Mouse (Mus musculus) heart, adult 2 months (tissue): Measurements from ENCODE around the gene Pmepa1. TPM values are rescaled to one million over a fixed set of nuclear protein-coding genes. Genes with fewer than 3 reads are reported as not detected.

Experiments used
- DNase-seq, 2 experiments: peaks; one replicate each; pipeline ENCODE4 v3.0.0; 2021
- H3K27ac ChIP-seq: fragments of 200-600 bp; 2 replicates; pipeline ENCODE4 v1.8.1; 2022
- H3K27me3 ChIP-seq: fragments of 200-500 bp; 2 replicates; pipeline ENCODE4 v1.6.1; 2012; ENCODE audit warnings: mild to moderate bottlenecking, low read length, inconsistent platforms, mixed read lengths; ENCODE audit not compliant: control insufficient read depth, insufficient read depth
- H3K36me3 ChIP-seq: fragments of 200-500 bp; 2 replicates; pipeline ENCODE4 v1.6.1; 2012; ENCODE audit warnings: low read length, inconsistent platforms; ENCODE audit not compliant: control insufficient read depth, insufficient read depth
- H3K4me1 ChIP-seq: fragments of 200-500 bp; 2 replicates; pipeline ENCODE4 v1.6.1; 2011; ENCODE audit warnings: low read length; ENCODE audit not compliant: control insufficient read depth, insufficient read depth
- H3K4me3 ChIP-seq: fragments of 200-600 bp; 2 replicates; pipeline ENCODE4 v1.8.1; 2022
- H3K79me2 ChIP-seq: fragments of 200-500 bp; replicated peaks from 2 replicates; pipeline ENCODE4 v1.6.1; 2012; ENCODE audit warnings: mild to moderate bottlenecking, inconsistent platforms, low read length, moderate library complexity, mixed read lengths; ENCODE audit not compliant: control insufficient read depth, insufficient read depth
- H3K9ac ChIP-seq: fragments of 200-500 bp; 2 replicates; pipeline ENCODE4 v1.6.1; 2012; ENCODE audit warnings: low read depth, mild to moderate bottlenecking, control low read depth, inconsistent platforms, low read length, mixed read lengths
- CTCF ChIP-seq: fragments of 200-600 bp; IDR thresholded peaks from 2 replicates; pipeline ENCODE4 v1.8.1; 2022; ENCODE audit warnings: antibody characterized with exemption, mild to moderate bottlenecking, moderate library complexity
- EP300 ChIP-seq: fragments of 200-500 bp; IDR thresholded peaks from 2 replicates; pipeline ENCODE4 v1.6.1; 2011; ENCODE audit warnings: low read depth, low read length, control low read depth; ENCODE audit not compliant: insufficient read depth
- POLR2A ChIP-seq: fragments of 200-500 bp; IDR thresholded peaks from 2 replicates; pipeline ENCODE4 v1.6.1; 2011; ENCODE audit warnings: mild to moderate bottlenecking, low read depth, low read length, control low read depth; ENCODE audit not compliant: insufficient read depth
- WGBS: fragments of 180-500 bp; shearing (Covaris S2); methylation state at CpG from one replicate; pipeline ENCODE4 v1.1.7; 2018; 5-methylcytosine and 5-hydroxymethylcytosine counted together
- intact Hi-C: fragments of 180-260 bp; cut with DNase I; formaldehyde crosslinking; loops from one replicate; pipeline ENCODE4 v1.15.1; 2025
- polyA plus RNA-seq: library from polyadenylated mRNA; depleted of rRNA; stranded (reverse); fragments of >200 nt; gene quantifications from 2 replicates; pipeline ENCODE4 v1.2.3, GENCODE M21; 2012
- total RNA-seq, 2 experiments: library from RNA; stranded (reverse); gene quantifications; 2 replicates each; pipeline ENCODE4 v1.2.3; 2021

The Pmepa1 gene
- total and polyA plus RNA-seq, 3 experiments: 28.4 to 41.7 (median 31.4) TPM

DNA sequence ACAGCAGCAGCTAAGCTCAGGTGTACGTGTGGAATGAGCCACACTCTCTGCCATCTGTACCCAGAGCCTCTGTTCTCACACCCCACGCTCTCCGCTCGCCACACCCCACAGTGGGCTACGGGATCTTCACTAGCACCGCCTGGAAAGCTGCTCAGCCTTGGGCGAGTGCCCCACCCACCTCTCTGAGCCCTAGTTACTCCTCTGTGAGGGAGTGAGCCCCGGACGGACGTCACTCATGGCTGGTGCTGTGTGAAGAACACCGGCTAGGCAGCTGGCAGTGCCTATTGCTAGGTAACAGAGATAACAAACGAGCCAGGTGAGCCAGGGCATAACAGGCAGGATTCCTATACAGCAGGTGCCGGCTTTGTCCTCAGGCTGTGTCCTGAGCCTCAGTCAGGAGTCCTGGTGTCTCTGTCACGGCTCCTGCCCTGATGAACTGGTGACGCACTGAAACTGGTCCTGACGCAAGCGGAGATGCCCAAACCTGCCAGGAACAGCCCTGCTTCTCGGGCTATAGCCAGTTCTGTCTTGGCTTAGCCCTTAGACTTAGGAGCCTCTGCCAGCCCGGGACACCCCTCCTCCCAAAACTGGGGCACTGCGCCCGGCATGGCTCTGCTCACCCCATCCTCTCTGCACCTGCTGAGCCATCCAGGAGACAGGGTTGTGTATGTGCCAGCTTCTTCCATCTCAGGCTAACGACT is 44.1 kb downstream of the Pmepa1 start:
- Histone ChIP-seq H3K79me2 (peaks cover 2% of the 10 kb centered on the region), H3K9ac (no peak overlapping the region), H3K27ac (no peak overlapping the region), H3K4me1 (peaks cover 7% of the 10 kb centered on the region), H3K36me3 (no peaks in the 10 kb centered on the region), H3K4me3 (no peak overlapping the region), H3K27me3 (no peaks in the 10 kb centered on the region)
- 89% methylated on average over 22 of the region's 22 CpGs for WGBS
- no peak for TF ChIP-seq POLR2A
- TF ChIP-seq CTCF: no peak
- no peak for TF ChIP-seq EP300
- no peak for DNase-seq
- intact Hi-C loops: loop anchor here (5.0 kb wide), 2 partner anchors 105 to 180 kb away; no protein-coding TSS in a partner anchor

DNA sequence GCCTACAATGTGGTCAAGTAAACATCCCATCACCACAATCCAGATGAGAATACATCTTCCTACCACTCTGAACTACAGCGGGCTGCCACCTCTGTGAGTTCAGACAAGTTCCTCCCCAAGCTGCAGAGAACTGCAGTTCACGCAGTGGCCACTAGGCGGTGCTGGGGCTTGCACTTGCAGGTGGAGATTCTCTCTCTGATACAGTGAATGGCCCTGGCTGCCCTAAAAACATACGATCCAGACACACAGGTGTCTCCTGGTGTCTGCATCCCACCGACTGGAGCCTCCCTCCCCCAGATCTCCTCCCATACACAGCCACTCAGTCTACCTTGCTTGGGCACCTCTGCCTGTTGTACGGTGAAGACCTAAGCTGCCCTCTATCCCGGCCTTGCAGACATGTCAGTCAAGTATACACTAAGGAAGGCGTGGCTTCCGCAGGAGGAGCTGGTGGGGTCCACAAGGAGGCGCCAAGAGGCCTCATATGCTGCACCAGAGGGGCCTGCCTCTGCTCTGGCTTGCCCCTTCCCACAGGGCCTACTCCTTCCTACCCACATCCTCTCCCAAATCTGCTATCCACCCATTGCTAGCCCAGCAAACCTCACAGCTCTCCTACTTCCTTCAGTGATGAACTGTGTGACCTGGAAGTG is 46.6 kb downstream of the Pmepa1 start:
- no peaks in the 10 kb centered on the region for H3K27me3 ChIP-seq
- intact Hi-C loops: loop anchor here (1.0 to 5.0 kb wide), 5 partner anchors 45 to 317 kb away; no protein-coding TSS in a partner anchor
- DNase-seq: peak; percentile 85 to 93
- 14% methylated on average over 10 of the region's 10 CpGs for WGBS
- no peak overlapping the region for H3K4me3 ChIP-seq
- H3K79me2 ChIP-seq: no peaks in the 10 kb centered on the region
- no peaks in the 10 kb centered on the region for H3K36me3 ChIP-seq
- no peak for TF ChIP-seq POLR2A
- TF ChIP-seq CTCF: peak; percentile 96
- TF ChIP-seq EP300: 0 out of 2 replicates have a peak, but pooled peaks have one; percentile 64
- H3K4me1 ChIP-seq: peaks cover 1% of the 10 kb centered on the region; the same call in 1 of the 2 replicates
- no peak overlapping the region for H3K9ac ChIP-seq
- H3K27ac ChIP-seq: no peak overlapping the region

DNA sequence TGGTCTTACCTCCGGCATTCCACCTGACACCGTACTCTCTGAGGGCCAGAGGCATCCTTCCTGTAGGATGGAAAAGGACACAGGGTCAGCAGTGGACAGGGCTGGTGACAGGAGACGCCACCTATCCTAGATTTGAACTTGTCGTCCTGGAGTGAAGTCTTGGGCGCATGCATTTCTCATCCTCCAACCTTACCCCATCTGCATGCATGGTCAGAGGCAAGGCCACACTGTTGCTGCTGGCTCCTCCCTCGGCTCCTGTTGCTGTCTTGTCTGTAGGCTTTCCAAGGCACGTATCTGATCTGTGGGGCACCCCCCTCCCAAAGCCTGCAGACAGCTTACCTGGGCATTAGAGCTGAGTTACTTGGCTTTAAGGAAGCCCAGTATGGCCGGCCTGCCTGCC is 47.8 kb downstream of the Pmepa1 start:
- WGBS: 95% methylated on average over 8 of the region's 8 CpGs
- no peak for DNase-seq
- intact Hi-C loops: no loop called here
- Histone ChIP-seq H3K36me3 (no peaks in the 10 kb centered on the region), H3K27me3 (no peaks in the 10 kb centered on the region), H3K27ac (no peak overlapping the region), H3K9ac (no peak overlapping the region), H3K79me2 (no peaks in the 10 kb centered on the region), H3K4me1 (peaks cover 3% of the 10 kb centered on the region; the same call in 1 of the 2 replicates), H3K4me3 (no peak overlapping the region)
- TF ChIP-seq POLR2A: no peak
- no peak for TF ChIP-seq EP300
- no peak for TF ChIP-seq CTCF

DNA sequence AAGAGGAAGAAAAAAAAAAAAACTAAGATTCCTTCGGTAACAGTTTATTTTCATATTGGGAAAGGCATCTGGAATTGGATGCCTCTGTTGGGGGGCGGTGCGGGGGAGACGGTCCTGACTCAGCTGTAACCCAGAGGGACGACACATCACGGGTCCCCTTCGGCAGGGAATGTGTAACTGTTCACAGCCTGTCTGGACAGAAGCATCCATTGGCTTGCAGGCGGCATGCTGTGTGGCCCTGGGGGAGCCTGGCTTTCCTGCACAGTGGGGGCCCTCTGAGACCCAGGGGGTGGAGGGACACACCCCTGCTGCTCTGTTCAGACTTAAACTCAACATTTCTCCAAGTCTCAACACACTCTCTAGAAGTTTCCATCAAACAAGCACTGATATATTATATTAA is 49.5 kb downstream of the Pmepa1 start:
- Histone ChIP-seq H3K9ac (no peak overlapping the region), H3K36me3 (no peaks in the 10 kb centered on the region), H3K27ac (no peak overlapping the region), H3K27me3 (no peaks in the 10 kb centered on the region), H3K4me3 (no peak overlapping the region), H3K4me1 (peaks cover 3% of the 10 kb centered on the region; the same call in 1 of the 2 replicates), H3K79me2 (no peaks in the 10 kb centered on the region)
- 85% methylated on average over 8 of the region's 8 CpGs for WGBS
- no peak for DNase-seq
- no peak for TF ChIP-seq CTCF
- TF ChIP-seq EP300: no peak
- TF ChIP-seq POLR2A: no peak
- intact Hi-C loops: no loop called here

DNA sequence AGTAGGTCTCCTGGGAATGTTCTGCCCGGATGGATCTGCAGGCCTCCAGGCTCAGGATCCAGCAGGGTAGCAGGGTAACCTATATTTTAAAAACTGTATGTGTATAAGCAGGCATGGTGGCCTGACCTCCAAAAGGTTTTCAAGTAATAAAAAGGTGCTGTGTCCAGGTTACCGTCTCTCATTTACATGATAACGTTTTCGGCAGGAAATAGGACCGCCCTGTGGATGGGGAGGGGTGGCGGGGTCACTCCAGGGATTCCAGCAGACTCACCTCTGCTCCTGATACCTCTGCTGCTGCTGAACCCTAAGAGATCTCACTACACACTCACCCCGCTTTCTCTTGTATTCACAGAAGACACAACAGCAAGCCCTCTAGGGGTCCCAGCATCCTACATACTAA is 50.4 kb downstream of the Pmepa1 start:
- no peak for DNase-seq
- no peak overlapping the region for H3K4me3 ChIP-seq
- 82% methylated on average over 7 of the region's 7 CpGs for WGBS
- intact Hi-C loops: no loop called here
- H3K27ac ChIP-seq: no peak overlapping the region
- no peaks in the 10 kb centered on the region for H3K79me2 ChIP-seq
- H3K27me3 ChIP-seq: no peaks in the 10 kb centered on the region
- H3K36me3 ChIP-seq: no peaks in the 10 kb centered on the region
- H3K9ac ChIP-seq: no peak overlapping the region
- no peak for TF ChIP-seq EP300
- no peak for TF ChIP-seq CTCF
- no peak for TF ChIP-seq POLR2A
- peaks cover 3% of the 10 kb centered on the region; the same call in 1 of the 2 replicates for H3K4me1 ChIP-seq

DNA sequence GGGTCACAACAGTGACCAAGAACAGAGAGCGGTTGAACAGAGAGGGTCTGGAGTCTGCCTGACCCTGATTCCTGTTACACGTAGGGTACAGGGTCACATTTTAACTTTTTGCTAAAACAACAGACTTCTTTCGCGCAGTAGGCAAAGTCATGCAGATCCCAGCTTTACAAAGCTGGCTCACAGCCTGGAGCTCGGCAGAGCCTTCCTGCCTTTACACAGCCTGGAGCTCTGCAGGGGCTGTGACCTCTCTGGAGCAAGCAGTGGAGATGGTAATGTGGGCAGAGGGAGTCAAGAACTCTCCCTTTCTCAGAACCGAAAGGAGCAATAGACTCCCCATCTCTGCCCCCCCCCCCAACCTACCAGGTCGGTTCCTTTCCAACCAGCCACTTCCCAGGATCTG is 51.5 kb downstream of the Pmepa1 start:
- TF ChIP-seq EP300 (no peak), CTCF (no peak), POLR2A (no peak)
- intact Hi-C loops: no loop called here
- DNase-seq: no peak
- WGBS: 54% methylated on average over 7 of the region's 7 CpGs
- Histone ChIP-seq H3K27me3 (no peaks in the 10 kb centered on the region), H3K27ac (no peak overlapping the region), H3K9ac (no peak overlapping the region), H3K4me1 (peaks cover 4% of the 10 kb centered on the region; the same call in 1 of the 2 replicates), H3K36me3 (no peaks in the 10 kb centered on the region), H3K79me2 (no peaks in the 10 kb centered on the region), H3K4me3 (no peak overlapping the region)
